Mouse (Mus musculus) megakaryocyte-erythroid progenitor cell, adult 5 weeks (primary cell): ENCODE data around the gene Syna. TPM values are rescaled to one million over a fixed set of nuclear protein-coding genes. Genes with fewer than 3 reads are reported as not detected.

Source experiments
- polyA plus RNA-seq: library from polyadenylated mRNA; stranded (reverse); fragments of >175 nt; gene quantifications from 2 replicates; pipeline ENCODE4 v1.2.3, GENCODE M21; 2012

The Syna gene
- 0.05 TPM in 1 of 2 replicates, not detected in the other for polyA plus RNA-seq

DNA sequence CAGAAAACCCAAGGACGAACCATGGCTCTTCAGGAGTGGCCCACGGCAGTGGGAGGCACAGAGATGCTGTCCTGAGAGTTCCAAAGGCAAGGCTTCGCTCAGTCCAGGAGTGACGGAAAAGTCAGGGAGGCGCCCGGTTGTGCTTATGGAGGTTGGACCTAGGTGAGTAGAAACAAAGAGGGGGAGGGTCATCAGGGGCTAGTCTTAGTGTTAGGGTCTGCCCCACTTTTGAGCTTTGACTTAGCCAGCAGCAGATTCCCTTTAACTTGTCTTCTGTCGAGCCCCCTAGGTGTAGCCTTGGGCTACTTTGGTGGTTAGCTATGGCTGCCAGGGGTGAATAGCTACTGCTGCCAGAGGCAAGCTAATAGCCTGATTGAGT is at the start of gene Syna:
Gene Syna (minus strand): TSS at position 101 of the 379 bp plus-strand sequence.

DNA sequence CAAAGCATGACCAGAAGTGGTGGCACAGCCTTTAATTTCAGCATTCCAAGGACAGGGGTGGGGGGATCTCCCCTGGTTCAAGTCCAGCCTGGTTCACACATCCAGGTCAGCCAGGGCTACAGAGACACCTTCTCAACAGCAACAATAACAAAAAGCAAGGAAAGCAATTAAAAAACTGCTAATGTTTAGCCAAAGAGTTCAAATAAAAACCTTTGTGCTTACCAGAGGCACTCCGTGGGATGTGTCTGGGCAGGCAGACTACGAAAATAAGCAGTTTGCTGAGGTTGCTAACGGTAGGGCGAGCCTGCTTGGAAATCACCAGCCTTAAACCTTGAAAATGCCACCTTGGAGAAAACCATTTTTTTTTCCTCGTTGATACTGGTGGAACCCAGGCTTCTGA is 21.2 kb upstream of the Syna start, which contains the start of gene Rfc2:
Gene Rfc2 (plus strand): TSS at position 221 of the 400 bp plus-strand sequence.

DNA sequence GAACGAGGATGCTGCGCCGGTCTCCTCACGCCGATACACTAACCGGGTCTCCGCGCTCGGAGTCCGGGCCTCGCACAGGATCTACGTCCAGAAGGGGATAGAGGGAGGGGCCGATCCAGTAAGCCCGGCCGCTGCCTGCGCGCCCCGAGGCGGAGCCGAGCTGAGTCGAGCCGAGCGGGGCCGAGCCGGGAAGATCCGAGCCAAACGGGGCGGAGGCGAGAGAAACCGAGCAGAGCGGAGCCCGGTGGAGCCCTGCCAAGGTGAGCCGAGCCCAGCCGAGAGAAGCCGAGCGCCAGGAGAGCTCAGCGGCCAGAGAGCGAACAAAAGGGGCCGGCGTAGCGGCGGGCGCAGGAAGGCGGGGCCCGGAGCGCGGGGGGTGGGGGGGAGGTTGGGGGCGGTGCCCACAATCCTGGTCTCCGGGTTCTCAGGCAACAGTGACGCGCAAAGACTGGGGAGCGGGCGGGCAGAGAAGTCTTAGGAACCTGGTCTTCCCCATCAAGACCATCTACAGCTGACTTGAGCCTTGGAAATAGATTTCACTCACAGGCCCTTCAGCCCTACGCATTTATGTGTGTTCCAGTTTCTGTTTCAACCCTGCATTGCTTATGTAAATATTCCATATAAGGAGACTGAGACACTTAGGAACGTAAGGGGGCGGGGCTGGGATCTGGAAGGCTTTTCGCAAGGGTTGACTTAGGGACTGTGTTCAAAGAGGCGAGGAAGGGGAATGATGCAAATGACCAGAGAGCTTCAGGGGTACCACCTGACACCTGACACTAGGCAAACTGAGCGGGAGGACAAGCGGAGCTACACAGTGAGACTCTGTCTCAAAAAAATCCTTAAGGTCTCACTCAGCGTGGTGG is 7.6 kb downstream of the Syna start, which contains the start of gene Clip2:
Gene Clip2 (minus strand): TSS at position 325 of the 863 bp plus-strand sequence.

Other genes with a start within 250 kb of the Syna start
- 343 and 347 TPM in 2 replicates for gene Gtf2i, start 245.4 kb downstream of the Syna start, polyA plus RNA-seq
- 63.1 TPM in 2 replicates for gene Gtf2ird1, start 103.5 kb downstream of the Syna start, polyA plus RNA-seq
- gene Clip2, start 7.7 kb downstream of the Syna start, polyA plus RNA-seq, result 23.7 and 32.3 TPM in 2 replicates
- 60.4 and 80.7 TPM in 2 replicates for gene Rfc2, start 21.2 kb upstream of the Syna start, polyA plus RNA-seq
- 48.1 and 72.4 TPM in 2 replicates for gene Lat2, start 54.9 kb upstream of the Syna start, polyA plus RNA-seq
- 292 and 303 TPM in 2 replicates for gene Eif4h, start 79.3 kb upstream of the Syna start, polyA plus RNA-seq
- 55.2 and 63.6 TPM in 2 replicates for gene Limk1, start 128.4 kb upstream of the Syna start, polyA plus RNA-seq
- gene Eln, start 187.2 kb upstream of the Syna start, polyA plus RNA-seq, result 0.03 and 0.09 TPM in 2 replicates